Mouse (Mus musculus): Measurements from ENCODE around the gene Cd164.

Cd164 gene

GRCm38 (mm10) chr10:41500941-41501340 is 18.3 kb upstream of the Cd164 start:
- no peak for DNase-seq (ENCODE audit: low read depth, low spot score)

- DNase-seq (ENCODE audit: low read depth, low spot score): no peak
Observed at GRCm38 (mm10) chr10:41504996-41505395, 14.2 kb upstream of the Cd164 start.

DNA sequence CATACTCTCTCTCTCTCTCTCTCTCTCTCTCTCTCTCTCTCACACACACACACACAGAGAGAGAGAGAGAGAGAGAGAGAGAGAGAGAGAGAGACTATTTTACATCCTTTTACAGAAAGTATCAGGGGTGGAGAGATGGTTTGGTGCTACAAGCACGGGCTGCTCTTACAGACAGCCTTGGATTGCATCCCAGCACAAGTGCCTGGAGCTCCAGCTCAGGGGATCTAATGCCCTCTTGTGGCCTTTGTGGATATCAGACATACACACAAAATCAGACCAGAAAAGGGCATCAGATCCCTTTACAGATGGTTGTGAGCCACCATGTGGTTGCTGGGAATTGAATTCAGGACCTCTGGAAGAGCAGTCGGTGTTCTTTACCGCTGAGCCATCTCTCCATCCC is 13.8 kb upstream of the Cd164 start:
- peak; percentile 69 for DNase-seq (ENCODE audit: low read depth, low spot score)

- DNase-seq (ENCODE audit: low read depth, low spot score): no peak
Observed at GRCm38 (mm10) chr10:41509160-41509559, 10.1 kb upstream of the Cd164 start.

GRCm38 (mm10) chr10:41514301-41514700 is 4.9 kb upstream of the Cd164 start:
- DNase-seq (ENCODE audit: low read depth, low spot score): no peak

GRCm38 (mm10) chr10:41514921-41515320 is 4.3 kb upstream of the Cd164 start:
- DNase-seq (ENCODE audit: low read depth, low spot score): no peak

- peak; percentile 49 for DNase-seq (ENCODE audit: low read depth, low spot score)
Observed at GRCm38 (mm10) chr10:41518508-41518980, 670 bp upstream of the Cd164 start.

DNA sequence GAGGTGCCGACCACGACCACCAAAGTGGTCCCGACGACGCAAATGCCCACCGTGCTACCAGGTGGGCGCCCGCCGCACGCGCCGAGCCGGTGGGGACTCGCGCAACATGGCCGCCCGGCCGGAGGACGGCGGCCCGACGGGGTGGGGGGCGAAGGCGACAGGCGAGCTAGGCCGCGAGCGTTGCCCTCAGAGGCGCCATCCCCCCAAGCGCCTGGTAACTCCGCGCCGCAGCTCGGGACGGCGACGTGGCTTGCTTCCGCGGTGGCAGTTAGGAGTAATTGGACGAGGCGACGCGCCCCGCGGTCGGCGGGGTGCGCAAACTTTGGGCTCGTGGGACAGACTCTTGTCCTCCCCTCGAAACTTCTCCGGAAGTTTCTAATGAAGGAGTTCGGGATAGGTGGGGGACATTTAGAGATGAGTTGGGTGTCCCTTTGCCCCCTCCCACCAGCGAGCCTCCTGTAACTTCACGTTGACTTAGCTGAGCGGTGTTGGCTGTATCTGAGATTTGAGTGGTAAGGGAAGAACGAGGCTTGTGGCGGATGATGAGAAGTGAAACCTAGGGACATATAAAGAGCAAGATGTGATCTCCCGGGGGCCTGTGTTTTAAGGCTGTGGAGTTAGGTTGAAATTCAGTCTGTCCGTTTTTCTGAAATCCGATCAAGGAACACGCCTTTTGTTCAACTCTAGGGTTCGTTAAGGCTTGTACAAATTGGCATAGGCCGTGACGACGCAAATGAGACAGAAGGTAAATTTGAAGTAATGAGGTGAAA is 611 bp downstream of the Cd164 start:
- no peak for DNase-seq (ENCODE audit: low read depth, low spot score)

DNA sequence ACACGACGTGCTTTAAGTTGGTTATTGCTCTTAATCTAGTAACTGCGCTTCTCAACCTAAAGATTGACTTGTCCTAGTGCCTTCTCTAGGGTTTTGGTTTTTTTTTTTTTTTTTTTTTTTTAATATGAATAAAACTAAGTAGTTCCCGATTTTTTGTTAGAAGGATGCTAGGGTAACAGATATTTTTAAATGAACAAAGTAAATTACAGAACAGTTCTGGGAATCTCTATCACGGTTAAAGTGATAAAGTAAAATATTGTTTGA is 1.1 kb downstream of the Cd164 start:
- no peak for DNase-seq (ENCODE audit: low read depth, low spot score)

DNA sequence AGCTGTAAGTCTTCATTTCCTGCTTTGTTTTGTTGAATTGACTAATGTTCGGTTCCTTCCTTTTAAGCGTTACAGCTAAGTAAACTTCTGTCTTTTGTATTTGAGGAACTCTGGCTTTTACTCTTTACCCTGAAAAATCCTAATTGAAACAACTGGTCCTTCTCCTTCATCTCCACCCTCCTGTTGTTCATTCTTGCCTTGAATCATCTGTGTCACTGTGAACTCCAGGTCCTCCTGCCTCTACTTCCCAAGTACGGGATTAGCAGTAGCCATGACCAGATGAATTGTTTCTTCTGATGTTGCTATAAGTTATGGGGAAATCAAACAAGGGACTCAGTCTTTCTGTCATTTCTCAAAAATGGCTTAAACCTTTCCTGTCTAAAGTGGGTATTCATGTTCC is 4.2 kb downstream of the Cd164 start:
- no peak for DNase-seq (ENCODE audit: low read depth, low spot score)

DNA sequence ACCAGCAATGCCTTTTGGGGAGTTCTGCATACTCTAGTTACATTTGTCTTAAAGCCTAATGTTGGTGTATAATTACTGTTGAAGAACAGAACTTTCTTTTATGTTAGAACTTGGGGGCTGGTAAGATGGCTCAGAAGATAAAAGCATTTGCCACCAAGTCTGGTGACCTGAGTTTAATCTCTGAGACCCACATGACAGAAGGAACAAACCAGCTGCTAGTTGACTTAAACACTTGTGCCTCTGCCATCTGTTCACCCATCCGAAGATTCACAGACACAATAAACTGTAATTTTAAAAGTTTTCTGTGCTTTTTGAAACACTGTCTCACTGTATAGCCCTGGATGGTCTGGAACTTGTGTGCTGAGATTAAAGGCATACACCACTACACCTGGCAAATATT is 6.5 kb downstream of the Cd164 start:
- no peak for DNase-seq (ENCODE audit: low read depth, low spot score)

GRCm38 (mm10) chr10:41529972-41530371 is 10.8 kb downstream of the Cd164 start:
- DNase-seq (ENCODE audit: low read depth, low spot score): no peak

GRCm38 (mm10) chr10:41535991-41536390 is 16.8 kb downstream of the Cd164 start:
- DNase-seq (ENCODE audit: low read depth, low spot score): no peak

DNA sequence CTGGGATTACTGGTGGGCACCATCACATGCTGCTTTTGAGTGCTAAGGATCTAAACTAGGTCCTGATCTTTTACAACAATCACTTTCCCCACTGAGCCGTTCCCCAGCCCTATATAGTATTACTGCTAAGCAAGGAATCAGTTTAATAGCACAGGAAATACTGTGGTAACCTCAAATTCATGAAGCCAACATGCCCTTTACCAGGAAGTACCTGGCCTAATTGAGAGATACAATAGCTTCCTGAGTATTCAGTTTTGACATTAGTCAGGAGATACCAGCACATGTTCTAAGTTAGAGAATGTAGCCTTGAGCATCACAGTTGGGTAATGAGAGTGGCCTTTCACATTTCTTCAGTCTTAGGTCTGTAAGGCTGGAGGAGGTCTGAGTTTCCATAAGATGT is 17.5 kb downstream of the Cd164 start:
- no peak for DNase-seq (ENCODE audit: low read depth, low spot score)

GRCm38 (mm10) chr10:41537226-41537982 is 18.2 kb downstream of the Cd164 start:
- no peak for DNase-seq (ENCODE audit: low read depth, low spot score)

GRCm38 (mm10) chr10:41537983-41538330 is 18.7 kb downstream of the Cd164 start:
- no peak for DNase-seq (ENCODE audit: low read depth, low spot score)

DNA sequence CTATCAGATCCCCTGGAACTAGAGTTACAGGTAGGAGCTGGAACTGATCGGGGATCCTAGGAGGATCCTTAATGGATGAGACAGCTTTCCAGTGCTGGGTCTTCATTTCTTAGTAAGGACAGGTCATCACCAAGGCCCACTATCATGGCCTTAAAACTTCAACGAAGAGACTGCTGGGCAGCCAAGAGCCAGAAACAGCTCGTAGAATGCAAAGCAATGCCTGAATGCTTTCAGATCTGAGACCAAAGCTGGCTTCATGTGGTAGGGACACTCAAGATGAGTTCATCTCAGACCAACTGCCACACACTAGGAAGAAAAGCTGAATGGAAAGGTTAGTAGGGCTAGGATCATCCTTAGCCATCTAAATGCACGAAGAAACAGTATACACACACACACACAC is 19.8 kb downstream of the Cd164 start:
- DNase-seq (ENCODE audit: low read depth, low spot score): no peak

- DNase-seq (ENCODE audit: low read depth, low spot score): no peak
Observed at GRCm38 (mm10) chr10:41542057-41542456, 22.8 kb downstream of the Cd164 start.

GRCm38 (mm10) chr10:41543439-41543838 is 24.2 kb downstream of the Cd164 start:
- no peak for DNase-seq (ENCODE audit: low read depth, low spot score)

- no peak for DNase-seq (ENCODE audit: low read depth, low spot score)
Observed at GRCm38 (mm10) chr10:41543844-41544243, 24.6 kb downstream of the Cd164 start.

- no peak for DNase-seq (ENCODE audit: low read depth, low spot score)
Observed at GRCm38 (mm10) chr10:41544481-41545190, 25.4 kb downstream of the Cd164 start.

- DNase-seq (ENCODE audit: low read depth, low spot score): no peak
Observed at GRCm38 (mm10) chr10:41545224-41545755, 26.1 kb downstream of the Cd164 start.

All from brain, embryonic 18.5 days (tissue).